Mouse (Mus musculus) lung, postnatal 0 days (tissue): Measurements from ENCODE around the gene Rps27rt. TPM values are rescaled to one million over a fixed set of nuclear protein-coding genes. Genes with fewer than 3 reads are reported as not detected.

Source experiments
- ATAC-seq: fragments of 200-750 bp; cut with Nextera tagmentation; 2 replicates; pipeline ENCODE4 v1.8.0; 2017; ENCODE audit warnings: moderate library complexity
- DNase-seq: peaks from one replicate; pipeline ENCODE4 v3.0.0-alpha.2; 2016; ENCODE audit warnings: low spot score
- H3K27ac ChIP-seq: fragments of 300-500 bp; sonication (generic); 2 replicates; pipeline ENCODE4 v1.5.1; 2014; ENCODE audit warnings: antibody characterized with exemption, mild to moderate bottlenecking, low read length, mixed read lengths
- H3K27me3 ChIP-seq: fragments of 300-500 bp; sonication (generic); replicated peaks from 2 replicates; pipeline ENCODE4 v1.6.1; 2014; ENCODE audit warnings: low read length, mixed read lengths; ENCODE audit not compliant: insufficient read depth
- H3K36me3 ChIP-seq: fragments of 300-500 bp; sonication (generic); 2 replicates; pipeline ENCODE4 v1.6.1; 2014; ENCODE audit warnings: low read length, mixed read lengths; ENCODE audit not compliant: insufficient read depth
- H3K4me1 ChIP-seq: fragments of 300-500 bp; sonication (generic); 2 replicates; pipeline ENCODE4 v1.6.1; 2014; ENCODE audit warnings: antibody characterized with exemption, low read depth, low read length, mixed read lengths; ENCODE audit not compliant: insufficient read depth
- H3K4me2 ChIP-seq: fragments of 300-500 bp; sonication (generic); replicated peaks from 2 replicates; pipeline ENCODE4 v1.6.1; 2014; ENCODE audit warnings: low read depth, mild to moderate bottlenecking, low read length, moderate library complexity, mixed read lengths
- H3K4me3 ChIP-seq: fragments of 300-500 bp; sonication (generic); 2 replicates; pipeline ENCODE4 v1.5.1; 2014; ENCODE audit warnings: low read depth, low read length
- H3K9ac ChIP-seq: fragments of 300-500 bp; sonication (generic); replicated peaks from 2 replicates; pipeline ENCODE4 v1.6.1; 2014; ENCODE audit warnings: low read depth, mild to moderate bottlenecking
- H3K9me3 ChIP-seq: fragments of 300-500 bp; sonication (generic); 2 replicates; pipeline ENCODE4 v1.6.1; 2016; ENCODE audit warnings: low read length, mixed read lengths
- CTCF ChIP-seq: IDR thresholded peaks from 2 replicates; pipeline ENCODE4 v1.5.1; 2016; ENCODE audit warnings: antibody characterized with exemption, mild to moderate bottlenecking
- EP300 ChIP-seq: IDR thresholded peaks from 2 replicates; pipeline ENCODE4 v1.6.1; 2016; ENCODE audit warnings: antibody characterized with exemption, mild to moderate bottlenecking, control low read depth
- WGBS: fragments of 180-500 bp; shearing (Covaris S2); extraction: QIAGEN DNeasy Blood & Tissue Kit; methylation state at CpG from one replicate; pipeline ENCODE4 v1.1.7; 2014; 5-methylcytosine and 5-hydroxymethylcytosine counted together
- polyA plus RNA-seq: library from polyadenylated mRNA; unstranded; fragments of >200 nt; fragmentation: Nextera tagmentation; extraction: Ambion mirVana; gene quantifications from 2 replicates; pipeline ENCODE4 v1.2.1, GENCODE M21; 2015

The Rps27rt gene
- polyA plus RNA-seq, 1 experiment from 2014 or later = 625 TPM

DNA sequence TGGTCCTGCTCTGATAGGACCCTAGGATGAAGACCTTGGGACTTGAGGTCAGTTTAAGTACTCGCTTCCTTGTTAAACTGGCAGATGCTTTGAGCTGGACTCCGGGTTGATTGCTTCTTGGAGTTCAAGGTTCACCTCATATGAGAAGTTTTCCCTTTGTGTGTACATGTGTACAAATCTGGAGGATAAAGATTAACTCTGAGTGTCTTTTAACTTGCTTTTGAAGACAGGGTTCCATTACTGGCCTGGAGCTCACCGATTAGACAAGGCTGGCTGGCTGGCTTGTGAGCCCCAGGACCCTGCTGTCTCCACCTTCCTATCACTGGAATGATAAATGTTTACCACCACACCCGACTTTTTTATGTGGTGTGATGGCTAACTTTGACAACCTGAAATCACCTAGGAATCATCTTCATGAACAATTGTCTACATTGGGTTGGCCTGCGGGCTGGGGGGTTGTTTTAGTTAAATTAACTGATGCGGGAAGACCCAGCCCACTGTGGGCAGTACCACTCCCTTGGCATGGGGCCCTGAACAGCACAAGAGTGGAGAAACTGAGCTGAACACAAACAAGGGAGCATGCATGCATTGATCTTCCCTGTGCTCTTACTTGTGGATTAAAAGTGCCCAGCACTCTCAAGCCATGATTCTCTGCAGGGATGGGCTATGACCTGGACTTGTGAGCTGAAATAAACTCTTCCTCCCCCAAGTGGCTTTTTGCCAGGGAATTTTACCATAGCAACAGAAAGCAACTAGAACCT is 16.7 kb upstream of the Rps27rt start:
- DNase-seq (no peak), ATAC-seq (no peak)
- 70% methylated on average over 6 of the region's 6 CpGs for WGBS
- no peak overlapping the region for H3K4me2 ChIP-seq
- TF ChIP-seq CTCF = no peak
- no peak for TF ChIP-seq EP300
- H3K9ac ChIP-seq = no peak overlapping the region
- H3K36me3 ChIP-seq = no peaks in the 10 kb centered on the region
- no peak overlapping the region for H3K4me3 ChIP-seq
- no peaks in the 10 kb centered on the region for H3K4me1 ChIP-seq
- no peaks in the 10 kb centered on the region for H3K27me3 ChIP-seq
- no peaks in the 10 kb centered on the region for H3K9me3 ChIP-seq
- no peak overlapping the region for H3K27ac ChIP-seq

DNA sequence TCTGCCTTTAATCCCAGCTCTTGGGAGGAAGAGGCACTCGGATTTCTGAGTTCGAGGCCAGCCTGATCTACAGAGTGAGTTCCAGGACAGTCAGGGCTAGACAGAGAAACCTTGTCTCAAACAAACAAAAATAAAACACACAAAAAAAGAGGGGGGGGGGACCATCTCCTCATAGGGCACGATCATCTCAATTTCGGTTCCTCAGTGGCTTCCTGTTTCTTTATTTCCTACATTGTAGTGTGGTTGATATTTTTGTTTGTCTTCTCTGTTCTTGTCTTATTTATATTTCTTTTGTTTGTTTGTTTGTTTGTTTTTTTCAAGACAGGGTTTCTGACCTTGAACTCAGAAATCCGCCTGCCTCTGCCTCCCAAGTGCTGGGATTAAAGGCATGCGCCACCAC is 13.9 kb upstream of the Rps27rt start:
- 97% methylated on average over 6 of the region's 6 CpGs for WGBS

GRCm38 (mm10) chr9:114995716-114996115 is 13.2 kb upstream of the Rps27rt start:
- Histone ChIP-seq H3K36me3 (no peaks in the 10 kb centered on the region), H3K9ac (no peak overlapping the region), H3K27me3 (no peaks in the 10 kb centered on the region), H3K9me3 (no peaks in the 10 kb centered on the region), H3K4me1 (no peaks in the 10 kb centered on the region), H3K4me3 (no peak overlapping the region), H3K27ac (no peak overlapping the region), H3K4me2 (no peak overlapping the region)
- no peak for TF ChIP-seq CTCF
- no peak for ATAC-seq
- no peak for DNase-seq
- WGBS = 87% methylated on average over 4 of the region's 4 CpGs

More for the DNA sequence above, 13.9 kb upstream of the Rps27rt start:
- H3K4me1 ChIP-seq = no peaks in the 10 kb centered on the region
- no peak overlapping the region for H3K4me2 ChIP-seq
- no peaks in the 10 kb centered on the region for H3K36me3 ChIP-seq
- no peak overlapping the region for H3K4me3 ChIP-seq
- TF ChIP-seq EP300 (no peak), CTCF (no peak)
- ATAC-seq (no peak), DNase-seq (no peak)
- no peaks in the 10 kb centered on the region for H3K9me3 ChIP-seq
- H3K9ac ChIP-seq = no peak overlapping the region
- no peak overlapping the region for H3K27ac ChIP-seq
- no peaks in the 10 kb centered on the region for H3K27me3 ChIP-seq

GRCm38 (mm10) chr9:114995250-114995649 is 12.7 kb upstream of the Rps27rt start:
- H3K9ac ChIP-seq = no peak overlapping the region
- no peak overlapping the region for H3K4me2 ChIP-seq
- H3K27me3 ChIP-seq = no peaks in the 10 kb centered on the region
- no peaks in the 10 kb centered on the region for H3K36me3 ChIP-seq
- H3K4me1 ChIP-seq = no peaks in the 10 kb centered on the region
- no peaks in the 10 kb centered on the region for H3K9me3 ChIP-seq
- H3K4me3 ChIP-seq = no peak overlapping the region
- ATAC-seq = no peak
- no peak overlapping the region for H3K27ac ChIP-seq
- no peak for TF ChIP-seq EP300
- no peak for TF ChIP-seq CTCF
- WGBS = 67% methylated on average over 4 of the region's 4 CpGs
- DNase-seq = no peak

GRCm38 (mm10) chr9:114992528-114992927 is 10.0 kb upstream of the Rps27rt start:
- Histone ChIP-seq H3K36me3 (no peaks in the 10 kb centered on the region), H3K4me2 (no peak overlapping the region), H3K4me1 (no peaks in the 10 kb centered on the region), H3K27me3 (no peaks in the 10 kb centered on the region), H3K9me3 (no peaks in the 10 kb centered on the region), H3K9ac (no peak overlapping the region), H3K4me3 (no peak overlapping the region), H3K27ac (no peak overlapping the region)
- 85% methylated on average over 2 of the region's 2 CpGs for WGBS
- DNase-seq = no peak
- ATAC-seq = no peak
- TF ChIP-seq CTCF (no peak), EP300 (no peak)

DNA sequence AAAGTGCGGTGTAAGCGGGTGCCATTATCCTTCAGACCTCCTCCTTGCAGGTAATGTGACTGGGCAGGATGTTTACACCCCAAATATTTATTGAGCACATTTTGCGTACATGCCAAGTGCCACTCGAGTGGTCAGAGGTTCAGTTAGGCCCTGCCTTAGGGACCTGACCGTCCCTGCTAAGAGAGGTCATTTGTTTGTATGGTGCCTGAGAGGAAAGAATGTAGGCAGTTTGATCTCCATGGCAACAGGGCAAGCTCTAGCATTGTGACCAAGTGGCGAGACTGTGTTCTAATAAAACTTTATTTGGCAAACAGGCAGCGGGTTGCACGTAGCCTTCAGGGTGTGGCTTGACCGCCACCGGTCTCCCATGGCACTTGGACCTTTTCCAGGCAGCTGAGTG is 7.9 kb upstream of the Rps27rt start:
- H3K9me3 ChIP-seq = no peaks in the 10 kb centered on the region
- H3K36me3 ChIP-seq = no peaks in the 10 kb centered on the region
- no peaks in the 10 kb centered on the region for H3K4me1 ChIP-seq
- DNase-seq (peak; percentile 89), ATAC-seq (peak; percentile 91)
- WGBS = 45% methylated on average over 10 of the region's 10 CpGs
- TF ChIP-seq EP300 (peak; percentile 48), CTCF (no peak)
- no peak overlapping the region for H3K4me3 ChIP-seq
- H3K4me2 ChIP-seq = no peak overlapping the region
- 0 out of 2 replicates have a peak overlapping the region, but pooled peaks have one; percentile 1 for H3K27ac ChIP-seq
- H3K27me3 ChIP-seq = no peaks in the 10 kb centered on the region
- H3K9ac ChIP-seq = no peak overlapping the region
